Mouse (Mus musculus) small intestine, adult 2 months (tissue): ENCODE measurements around the gene Oxct2a.

ENCODE experiments used
- CTCF ChIP-seq: fragments of 200-500 bp; IDR thresholded peaks from 2 replicates; pipeline ENCODE4 v1.5.1; 2012; ENCODE audit warnings: low read depth, mild to moderate bottlenecking, control low read depth, inconsistent platforms, low read length, moderate library complexity, mixed read lengths; ENCODE audit not compliant: insufficient replicate concordance, insufficient read length; ENCODE audit errors: extremely low read depth
- POLR2A ChIP-seq: fragments of 200-500 bp; IDR thresholded peaks from 2 replicates; pipeline ENCODE4 v1.6.1; 2012; ENCODE audit warnings: low read depth, mild to moderate bottlenecking, control low read depth, inconsistent platforms, low read length, moderate library complexity

DNA sequence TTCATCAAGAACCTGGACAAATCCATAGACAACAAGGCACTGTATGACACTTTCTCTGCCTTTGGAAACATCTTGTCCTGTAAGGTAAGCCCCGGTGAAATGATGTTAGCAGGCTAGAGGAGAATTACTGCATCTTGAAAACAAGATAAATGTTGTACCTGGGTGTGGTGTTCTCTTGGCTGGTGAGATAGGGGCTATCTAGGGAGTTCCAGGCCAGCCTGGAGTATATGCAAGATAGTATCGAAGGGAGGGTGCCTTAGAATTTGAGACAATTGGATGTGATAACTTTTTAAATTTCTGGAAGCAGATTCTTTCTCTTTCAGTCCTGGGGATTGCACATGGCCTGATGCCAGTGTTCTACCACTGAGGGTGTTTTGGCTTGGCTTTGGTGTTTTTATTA lies 36.6 kb downstream of the Oxct2a start:
- TF ChIP-seq POLR2A (no peak), CTCF (no peak)
